Mouse (Mus musculus) cerebral cortex, adult 2 months (tissue): Measurements from ENCODE around the gene Apbb1ip.

Source experiments
- WGBS: fragments of 180-500 bp; shearing (Covaris S2); methylation state at CpG from one replicate; pipeline ENCODE4 v1.1.7; 2018; 5-methylcytosine and 5-hydroxymethylcytosine counted together

Apbb1ip gene

GRCm38 (mm10) chr2:22773549-22774180 is at the start of gene Apbb1ip:
Apbb1ip (plus strand) TSS chr2:22774094.
- WGBS: 36% methylated on average over 9 of the region's 9 CpGs

- 78% methylated on average over 1 of the region's 1 CpGs for WGBS
Observed at GRCm38 (mm10) chr2:22727113-22727512, 46.8 kb upstream of the Apbb1ip start.

- WGBS: 85% methylated on average over 2 of the region's 2 CpGs
Observed at GRCm38 (mm10) chr2:22736134-22736533, 37.8 kb upstream of the Apbb1ip start.

DNA sequence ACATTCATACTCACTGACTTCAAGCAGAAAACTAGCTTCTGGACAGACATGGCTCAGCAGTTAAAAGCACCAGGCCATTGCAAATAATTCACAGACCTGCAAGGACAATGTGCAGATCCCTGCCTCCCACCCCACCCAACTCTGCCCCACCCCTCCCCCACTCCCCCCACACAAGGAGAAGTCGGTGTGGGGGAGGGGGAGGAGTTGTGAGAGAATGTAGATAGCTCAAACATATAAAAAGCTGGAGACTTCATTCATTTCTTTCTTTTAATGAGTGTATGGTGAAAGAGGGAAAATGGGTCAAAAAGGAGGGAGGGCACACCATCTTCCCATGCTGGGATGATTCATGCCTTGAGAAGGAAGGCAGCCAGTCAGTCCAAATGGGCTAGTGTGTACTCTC is 34.5 kb upstream of the Apbb1ip start:
- 63% methylated on average over 1 of the region's 1 CpGs for WGBS

DNA sequence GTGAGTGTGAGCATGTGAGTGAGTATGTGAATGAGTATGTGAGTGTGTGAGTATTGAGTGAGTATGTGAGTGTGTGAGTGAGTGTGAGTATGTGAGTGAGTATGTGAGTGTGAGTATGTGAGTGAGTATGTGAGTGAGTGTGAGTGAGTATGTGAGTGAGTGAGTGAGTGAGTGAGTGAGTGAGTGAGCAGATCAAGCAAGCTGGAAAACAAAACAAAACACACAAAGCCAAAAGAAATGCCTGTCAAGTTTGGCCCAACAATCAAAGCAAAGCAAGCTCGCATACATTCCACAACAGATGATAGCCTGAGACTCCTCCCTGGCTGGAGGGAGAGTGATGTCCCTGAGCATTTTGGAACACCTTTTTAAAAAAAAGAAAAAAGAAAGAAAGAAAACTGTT is 33.5 kb upstream of the Apbb1ip start:
- WGBS: 82% methylated on average over 1 of the region's 1 CpGs

- WGBS: 76% methylated on average over 3 of the region's 3 CpGs
Observed at GRCm38 (mm10) chr2:22741222-22741621, 32.7 kb upstream of the Apbb1ip start.

DNA sequence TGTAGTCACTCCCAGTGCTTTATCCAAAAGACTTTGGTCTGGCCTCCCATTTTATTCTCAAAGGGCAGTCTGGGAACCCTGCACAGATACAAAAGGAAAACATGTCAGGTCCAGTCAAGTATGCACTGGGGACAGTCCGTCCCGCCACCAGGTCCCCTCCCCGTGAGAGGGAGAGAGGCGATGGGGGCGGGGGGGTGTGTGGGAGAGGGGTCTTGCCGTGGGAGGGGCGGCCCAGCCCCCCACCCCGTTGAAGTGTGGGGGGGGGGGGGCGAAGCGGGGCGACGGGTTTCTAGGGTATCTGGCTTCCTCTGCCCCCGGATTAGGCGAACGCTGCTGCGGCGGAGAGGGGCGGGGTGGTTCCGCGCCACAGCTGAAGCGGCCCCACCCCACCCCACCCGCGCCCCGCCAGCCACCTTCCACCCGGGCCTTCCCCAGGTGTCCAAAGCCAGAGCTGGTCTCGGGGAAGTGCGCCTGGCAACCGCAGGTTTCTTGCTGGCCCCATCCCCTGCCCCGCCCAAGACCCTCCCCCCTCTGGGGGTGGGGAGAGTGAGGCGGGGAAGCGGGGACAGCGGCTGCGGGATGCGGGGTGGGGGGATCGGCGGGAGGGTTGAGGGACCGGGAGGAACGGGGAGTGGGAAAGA is 29.7 kb upstream of the Apbb1ip start:
- under 1% methylated on average over 35 of the region's 38 CpGs for WGBS

- 6% methylated on average over 19 of the region's 19 CpGs for WGBS
Observed at GRCm38 (mm10) chr2:22744876-22745275, 29.0 kb upstream of the Apbb1ip start.

GRCm38 (mm10) chr2:22749761-22750160 is 24.1 kb upstream of the Apbb1ip start:
- WGBS: 82% methylated on average over 3 of the region's 3 CpGs

DNA sequence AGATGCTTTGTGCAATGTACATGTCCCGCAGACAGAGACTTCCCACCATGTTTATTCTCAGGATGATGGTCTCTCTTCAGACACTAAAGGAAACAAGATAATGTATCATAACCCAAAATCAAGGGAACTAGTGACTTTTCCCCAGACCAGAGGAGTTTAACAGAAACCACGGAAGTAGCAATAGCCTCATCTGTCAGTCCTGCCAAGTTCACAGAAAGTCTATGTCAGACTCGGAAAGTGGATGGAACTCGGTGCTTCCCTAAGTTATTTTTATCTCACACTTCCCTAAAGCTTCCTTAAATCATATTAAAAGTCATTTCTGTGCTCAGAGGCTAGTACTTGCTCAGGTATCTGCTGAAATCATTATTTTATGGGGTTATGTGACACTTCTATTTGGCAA is 21.4 kb upstream of the Apbb1ip start:
- 67% methylated on average over 4 of the region's 4 CpGs for WGBS

DNA sequence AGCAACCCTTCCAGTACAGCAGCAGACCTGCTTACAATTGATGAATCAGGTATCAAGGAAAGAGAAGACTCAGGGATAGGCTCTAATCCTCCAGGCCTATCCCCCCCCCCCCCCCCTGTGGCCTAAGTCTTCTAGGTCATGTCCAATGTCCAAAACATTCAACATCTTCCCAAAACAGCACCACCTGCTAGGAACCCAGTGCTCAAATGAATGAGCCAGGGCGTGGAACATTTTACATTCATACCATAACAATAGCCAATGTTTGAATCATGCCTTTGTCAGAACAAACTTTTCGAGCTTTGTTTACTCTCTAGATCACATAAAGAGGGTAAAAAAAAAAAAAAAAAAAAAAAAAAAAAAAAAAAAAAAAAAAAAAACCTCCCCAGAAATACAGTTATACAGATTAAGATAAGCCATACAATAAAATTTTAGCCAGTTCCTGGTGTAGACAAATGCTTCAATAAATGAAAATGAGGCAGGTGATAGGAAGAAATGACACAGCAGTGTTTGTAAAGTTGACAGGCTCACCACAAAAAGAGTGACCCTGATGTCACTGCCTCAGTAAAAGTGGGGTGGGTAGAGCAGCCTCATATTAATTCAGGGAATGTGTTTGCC is 20.3 kb upstream of the Apbb1ip start:
- 87% methylated on average over 2 of the region's 2 CpGs for WGBS

DNA sequence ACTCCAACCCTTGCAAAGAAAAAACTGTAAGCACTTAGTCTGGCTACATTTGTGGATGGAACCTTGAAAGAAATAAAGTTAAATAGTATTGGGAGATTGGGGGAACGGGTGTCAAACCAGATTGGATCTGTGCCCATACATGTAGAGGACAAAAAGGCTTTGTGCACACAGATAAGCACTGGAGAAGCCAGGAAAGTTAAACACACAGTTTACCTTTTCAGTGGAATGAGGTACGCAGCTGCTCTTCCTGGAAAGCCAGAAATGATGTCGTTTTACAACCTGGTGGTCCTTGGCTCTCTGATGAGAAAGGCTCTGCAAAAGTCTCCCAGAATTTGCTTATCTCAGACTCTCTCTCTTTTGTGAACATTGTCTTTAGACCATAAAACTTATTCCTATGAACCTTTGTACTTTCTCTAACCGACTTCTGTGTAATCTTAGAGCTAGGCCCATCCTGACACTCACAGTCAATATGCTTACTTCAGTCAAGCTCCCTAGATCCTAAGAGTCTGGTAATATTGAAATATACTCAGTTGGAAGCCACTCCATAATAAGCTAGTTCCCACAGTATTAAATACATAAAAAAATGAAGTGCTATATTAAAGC is 19.6 kb upstream of the Apbb1ip start:
- 72% methylated on average over 4 of the region's 4 CpGs for WGBS

GRCm38 (mm10) chr2:22755561-22755960 is 18.3 kb upstream of the Apbb1ip start:
- WGBS: 90% methylated on average over 6 of the region's 6 CpGs

DNA sequence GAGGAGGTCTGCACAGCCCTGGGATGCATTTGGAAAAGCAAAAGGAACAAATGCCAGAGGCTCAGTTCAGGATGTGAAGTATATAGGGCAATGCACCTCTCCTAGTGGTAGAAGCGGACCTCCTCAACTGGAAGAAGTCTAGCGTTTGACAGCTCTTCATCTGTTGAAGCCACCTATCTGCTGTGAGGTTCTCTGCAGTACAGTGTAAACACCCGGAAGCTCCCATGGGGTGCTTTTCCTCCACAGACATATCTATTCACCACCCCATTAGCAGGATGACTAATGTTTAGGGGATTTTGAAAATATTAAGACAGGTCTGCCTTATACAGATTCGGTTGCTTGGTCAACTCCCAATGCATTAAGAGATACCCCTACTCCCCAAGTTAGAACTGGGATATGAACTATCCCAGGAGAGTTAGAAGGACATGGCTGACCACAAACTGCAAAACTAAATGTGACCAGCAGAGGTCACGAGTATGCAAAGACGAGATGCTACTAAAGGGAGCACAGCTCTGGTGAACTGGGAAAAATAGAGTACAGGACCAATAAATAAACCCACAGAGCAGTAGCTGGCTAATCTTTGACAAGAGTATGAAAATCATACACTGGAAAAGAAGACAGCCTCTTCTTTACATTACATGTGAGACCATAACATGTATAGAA is 15.5 kb upstream of the Apbb1ip start:
- WGBS: 46% methylated on average over 6 of the region's 6 CpGs

- WGBS: 17% methylated on average over 2 of the region's 2 CpGs
Observed at GRCm38 (mm10) chr2:22760452-22760851, 13.4 kb upstream of the Apbb1ip start.

DNA sequence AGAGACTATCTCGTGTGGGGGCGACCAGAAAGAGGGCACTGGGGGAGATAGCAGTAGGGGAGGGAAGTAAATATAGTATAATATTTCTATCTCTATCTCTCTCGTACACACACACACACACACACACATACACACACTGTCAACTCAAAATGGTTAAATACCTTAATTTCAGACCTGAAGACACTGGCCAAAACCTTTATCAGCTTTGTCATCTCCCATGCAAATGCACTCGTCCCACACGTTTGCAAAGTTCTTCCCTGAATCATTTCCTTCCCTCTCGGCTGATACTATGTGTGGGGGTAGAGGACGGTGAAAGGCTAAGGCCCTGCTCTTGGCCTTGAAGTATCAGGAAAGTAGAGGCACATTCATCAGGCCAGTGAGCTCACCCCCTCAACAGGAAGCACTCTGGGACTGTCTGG is 12.8 kb upstream of the Apbb1ip start:
- WGBS: 66% methylated on average over 7 of the region's 7 CpGs

- WGBS: 44% methylated on average over 5 of the region's 5 CpGs
Observed at GRCm38 (mm10) chr2:22764774-22765387, 9.0 kb upstream of the Apbb1ip start.

GRCm38 (mm10) chr2:22774181-22774751 is 372 bp downstream of the Apbb1ip start:
- WGBS: 2% methylated on average over 27 of the region's 28 CpGs

DNA sequence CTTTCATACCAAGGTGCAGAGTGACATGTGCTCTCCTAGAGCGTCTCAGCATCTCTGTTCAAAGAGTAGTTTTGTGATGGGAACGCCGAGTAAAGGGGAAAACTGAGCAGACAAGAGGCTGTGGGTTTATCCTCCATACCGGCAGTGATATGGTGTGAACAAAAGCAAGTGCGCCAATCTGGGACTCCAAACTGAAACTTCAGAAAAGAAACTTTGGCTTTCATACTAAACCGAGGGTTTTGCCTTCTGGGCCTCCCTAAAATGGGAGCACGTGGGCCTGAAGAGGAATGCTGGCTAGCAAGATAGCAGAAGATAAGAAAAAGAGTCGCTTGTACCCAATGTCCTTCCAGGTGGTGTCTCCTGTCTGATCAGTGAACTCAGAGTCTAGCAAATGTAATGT is 1.3 kb downstream of the Apbb1ip start:
- 55% methylated on average over 8 of the region's 8 CpGs for WGBS

- WGBS: 52% methylated on average over 3 of the region's 3 CpGs
Observed at GRCm38 (mm10) chr2:22775681-22776080, 1.8 kb downstream of the Apbb1ip start.

- WGBS: 71% methylated on average over 2 of the region's 2 CpGs
Observed at GRCm38 (mm10) chr2:22776568-22777230, 2.8 kb downstream of the Apbb1ip start.
